Mouse (Mus musculus): ENCODE results near the gene Elf4.

- TF ChIP-seq CTCF (IDR thresholded peaks at IDR 0.05; ENCODE audit: low read depth, low read length) (no peak), POLR2AphosphoS5 (IDR thresholded peaks at IDR 0.05; ENCODE audit: insufficient replicate concordance, low read depth, low read length) (no peak), GATA2 (IDR thresholded peaks at IDR 0.05; ENCODE audit: borderline replicate concordance, low read depth, low read length) (no peak)
Observed at GRCm38 (mm10) chrX:48425280-48425679, 37.7 kb downstream of the Elf4 start.
